Mouse (Mus musculus) gastrocnemius, postnatal 14 days (tissue): ENCODE measurements around the gene Tmem184b. TPM values are rescaled to one million over a fixed set of nuclear protein-coding genes. Genes with fewer than 3 reads are reported as not detected.

Source experiments
- DNase-seq: peaks from one replicate; pipeline ENCODE4 v3.0.0; 2021; ENCODE audit warnings: mixed read lengths
- intact Hi-C: fragments of 180-260 bp; cut with DNase I; formaldehyde crosslinking; loops from one replicate; pipeline ENCODE4 v1.15.1; 2025; ENCODE audit warnings: low total_unique reads
- total RNA-seq, 2 experiments: library from RNA; stranded (reverse); gene quantifications; 2 replicates each; pipeline ENCODE4 v1.2.3; 2021

Tmem184b gene
- total RNA-seq, 2 experiments from 2014 or later = 31.5 to 32.6 TPM

GRCm38 (mm10) chr15:79353690-79354305, 49.6 kb downstream of the Tmem184b start:
- DNase-seq = no peak
- intact Hi-C loops = no loop called here

DNA sequence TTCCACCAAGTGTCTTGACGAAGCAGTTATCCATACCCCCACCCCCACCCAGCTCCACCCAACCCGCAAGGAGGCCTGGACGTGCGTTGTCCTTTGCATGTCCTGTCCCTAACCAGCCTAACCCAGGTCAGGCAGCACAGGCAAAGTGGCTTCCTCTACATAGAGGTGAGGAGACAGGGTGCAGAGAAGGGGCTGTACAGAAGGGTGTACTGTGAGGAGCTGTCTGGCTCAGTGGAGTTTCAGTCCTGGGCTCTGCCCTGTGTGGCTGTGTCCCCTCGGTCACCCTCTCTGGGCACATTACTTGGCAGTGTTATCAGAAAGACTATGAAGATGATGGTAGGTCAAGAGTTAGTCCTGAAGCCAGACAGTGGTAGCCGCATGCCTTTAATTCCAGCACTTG, 50.9 kb downstream of the Tmem184b start:
- intact Hi-C loops = no loop called here
- DNase-seq = no peak

GRCm38 (mm10) chr15:79351331-79351767, 52.0 kb downstream of the Tmem184b start:
- intact Hi-C loops = no loop called here
- DNase-seq = peak; percentile 80

DNA sequence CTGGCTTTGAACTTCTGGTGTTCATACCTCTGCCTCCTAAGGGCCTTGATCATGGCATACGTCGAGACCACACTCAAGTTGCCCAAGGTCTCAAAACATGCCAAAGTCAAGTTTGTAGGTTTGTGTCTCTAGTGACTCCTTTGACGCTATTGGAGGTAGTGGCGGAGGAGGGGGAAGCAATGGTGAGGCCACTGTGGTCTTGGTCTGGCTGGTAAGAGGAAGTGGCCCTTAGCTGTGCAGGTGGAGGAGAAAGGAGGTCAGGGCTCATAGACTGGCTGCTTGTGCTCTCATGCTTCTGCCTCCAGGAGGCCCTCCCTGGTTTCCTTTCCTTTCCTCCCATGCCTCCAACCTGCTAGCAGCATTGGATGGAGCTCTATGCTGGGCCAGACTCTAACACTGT, 52.5 kb downstream of the Tmem184b start:
- intact Hi-C loops = no loop called here
- no peak for DNase-seq

DNA sequence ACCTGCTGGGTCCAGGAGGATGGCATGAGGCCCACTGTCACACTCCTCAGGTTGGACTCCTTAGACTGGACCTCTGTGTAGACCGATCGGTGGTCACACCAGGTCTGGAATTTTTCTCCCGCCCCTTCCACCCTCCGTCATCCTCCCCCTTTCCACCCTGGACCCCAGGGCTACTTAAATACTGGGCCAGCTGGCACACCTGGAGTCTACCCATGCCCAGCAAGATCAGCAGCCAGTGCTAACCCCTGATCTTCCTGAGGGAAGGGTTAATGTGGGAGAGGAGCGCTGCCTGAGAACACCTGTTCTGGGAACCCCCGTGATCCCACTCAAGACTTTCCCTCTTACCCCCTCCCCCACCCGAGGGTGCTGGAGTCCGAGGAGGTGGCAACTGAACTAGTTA, 54.7 kb downstream of the Tmem184b start:
- intact Hi-C loops = loop anchor here (10.0 kb wide), 1 partner anchor 74 kb away; no protein-coding TSS in a partner anchor

DNA sequence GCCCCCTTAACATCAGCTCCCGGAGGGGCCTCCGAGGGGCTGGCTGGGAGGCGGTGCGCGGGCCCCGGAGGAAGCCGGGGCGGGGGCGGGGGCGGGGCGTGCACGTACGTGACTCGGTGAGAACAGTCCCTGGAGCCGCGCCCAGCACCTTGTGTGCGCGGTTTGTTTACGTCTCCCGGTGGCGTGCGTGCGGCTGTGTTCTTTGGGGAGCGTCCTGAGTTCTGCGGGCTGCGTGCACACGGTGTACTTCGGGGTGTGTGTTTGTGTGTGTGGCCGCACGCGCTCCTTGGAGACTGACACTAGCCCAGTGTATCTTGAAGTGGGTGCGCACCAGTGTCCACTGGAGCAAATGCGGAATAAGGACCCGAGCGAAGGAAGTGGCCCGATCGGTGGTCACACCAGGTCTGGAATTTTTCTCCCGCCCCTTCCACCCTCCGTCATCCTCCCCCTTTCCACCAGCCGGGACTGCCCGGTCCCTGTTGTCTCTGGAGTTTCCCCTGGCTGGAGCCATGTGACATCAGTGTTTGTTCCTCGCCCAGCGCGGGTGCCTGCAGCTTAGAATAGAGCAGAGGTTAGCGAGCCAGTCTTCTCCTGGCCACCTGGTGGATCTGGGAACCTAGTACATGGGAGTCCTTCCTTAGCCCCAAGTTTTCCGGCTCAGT, 55.4 kb downstream of the Tmem184b start:
- peak; percentile 65 for DNase-seq
- intact Hi-C loops = loop anchor here (10.0 kb wide), 1 partner anchor 73 kb away; no protein-coding TSS in a partner anchor

More for the DNA sequence above, 54.7 kb downstream of the Tmem184b start:
- no peak for DNase-seq

- intact Hi-C loops = loop anchor here (10.0 kb wide), 1 partner anchor 73 kb away; no protein-coding TSS in a partner anchor
- peak; percentile 89 for DNase-seq
These were observed 56.1 kb downstream of the Tmem184b start for GRCm38 (mm10) chr15:79347165-79347844.

DNA sequence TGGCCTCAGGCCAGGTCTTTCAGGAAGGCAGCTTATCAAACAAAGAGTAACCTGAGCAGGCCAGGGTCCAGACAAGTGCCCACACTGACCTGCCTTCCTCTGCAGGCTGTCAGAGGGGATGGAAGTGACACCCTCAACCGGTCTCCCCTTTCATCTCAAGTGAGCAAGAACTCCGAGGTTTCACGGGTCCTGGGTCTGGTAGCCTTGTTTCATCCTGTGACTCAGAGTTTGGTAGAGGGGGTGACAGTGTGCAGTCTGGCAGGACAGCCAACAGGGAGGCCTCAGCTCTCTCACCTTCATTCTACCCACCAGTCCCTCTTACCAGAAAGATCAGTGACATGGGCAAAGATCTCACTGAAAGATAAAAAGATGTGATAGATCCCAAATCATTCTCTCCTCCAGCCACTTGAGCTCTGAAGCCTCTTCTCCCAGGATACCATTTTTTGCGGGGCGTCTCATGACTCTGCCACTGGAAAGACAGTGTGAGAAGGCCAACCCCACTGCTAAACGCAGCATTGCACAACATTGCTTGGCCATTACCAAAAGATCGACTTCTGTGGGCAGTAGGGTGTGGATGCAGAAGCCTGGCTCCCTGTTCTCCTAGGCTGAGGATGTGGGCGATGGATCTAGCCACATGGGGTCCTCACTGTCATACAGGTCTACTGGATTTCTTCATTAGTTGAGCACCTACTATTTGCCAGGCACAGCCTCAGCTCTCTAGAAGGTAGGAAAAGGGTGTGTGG, 57.1 kb downstream of the Tmem184b start, which contains the start of gene Maff:
TSS of gene Maff (plus strand) at position 571 of the 743 bp plus-strand sequence.
- no peak for DNase-seq
- intact Hi-C loops = loop anchor here (10.0 kb wide), 1 partner anchor 71 kb away; no protein-coding TSS in a partner anchor

GRCm38 (mm10) chr15:79344627-79345026, 58.7 kb downstream of the Tmem184b start:
- intact Hi-C loops = loop anchor here (10.0 kb wide), 1 partner anchor 70 kb away; no protein-coding TSS in a partner anchor
- no peak for DNase-seq

DNA sequence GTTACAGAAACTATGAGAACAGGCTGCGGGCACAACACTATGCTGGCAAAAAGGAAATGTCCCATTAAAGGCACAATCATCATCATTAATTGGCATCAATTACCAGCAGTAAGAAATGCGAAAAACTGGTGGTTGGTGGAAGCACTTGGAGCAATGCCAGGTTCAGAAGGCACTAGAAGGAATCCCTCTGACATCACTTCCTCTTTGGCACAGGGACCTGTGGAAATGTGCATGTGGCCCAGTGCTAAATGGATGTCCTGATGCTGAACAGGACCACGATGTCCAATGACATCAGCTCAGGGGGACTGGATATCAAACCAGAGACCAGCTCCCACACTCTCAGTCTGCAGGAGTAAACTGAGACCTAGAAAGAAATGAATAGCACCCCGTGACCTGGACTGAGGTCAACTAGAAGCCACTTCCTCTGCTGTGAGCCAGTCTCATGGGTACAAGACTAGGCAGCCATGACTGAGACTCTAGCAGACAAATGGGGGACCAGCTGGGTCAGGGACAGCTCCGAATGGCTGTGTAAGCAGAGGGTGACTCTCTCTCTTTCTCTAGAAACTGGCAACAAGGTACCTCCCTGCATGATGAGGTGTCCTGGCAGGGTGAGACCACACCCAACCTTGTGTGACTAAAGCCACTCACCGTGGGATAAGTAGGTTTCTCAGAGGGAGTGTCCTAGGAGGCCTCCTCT, 60.6 kb downstream of the Tmem184b start:
- no peak for DNase-seq
- intact Hi-C loops = loop anchor here (10.0 kb wide), 1 partner anchor 68 kb away; no protein-coding TSS in a partner anchor

DNA sequence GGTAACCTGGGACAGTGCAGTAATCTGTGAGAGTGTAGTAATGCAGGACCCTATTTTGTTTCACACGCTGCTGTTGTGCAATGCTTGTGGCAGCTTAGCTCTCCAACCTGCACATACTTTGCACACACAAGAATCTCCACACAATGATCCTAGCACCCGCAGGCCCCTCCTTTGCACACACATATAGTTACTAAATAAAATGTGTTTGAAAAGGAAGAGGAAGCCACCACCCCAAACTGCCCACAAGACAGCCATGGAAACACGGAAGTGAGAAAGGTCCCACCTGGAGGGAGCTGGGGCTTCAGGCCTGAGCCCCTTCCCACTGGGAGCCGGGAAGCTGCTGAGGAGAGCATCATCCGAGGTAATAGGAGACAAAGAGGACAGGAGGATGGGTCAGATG, 64.4 kb downstream of the Tmem184b start:
- DNase-seq = no peak
- intact Hi-C loops = no loop called here

DNA sequence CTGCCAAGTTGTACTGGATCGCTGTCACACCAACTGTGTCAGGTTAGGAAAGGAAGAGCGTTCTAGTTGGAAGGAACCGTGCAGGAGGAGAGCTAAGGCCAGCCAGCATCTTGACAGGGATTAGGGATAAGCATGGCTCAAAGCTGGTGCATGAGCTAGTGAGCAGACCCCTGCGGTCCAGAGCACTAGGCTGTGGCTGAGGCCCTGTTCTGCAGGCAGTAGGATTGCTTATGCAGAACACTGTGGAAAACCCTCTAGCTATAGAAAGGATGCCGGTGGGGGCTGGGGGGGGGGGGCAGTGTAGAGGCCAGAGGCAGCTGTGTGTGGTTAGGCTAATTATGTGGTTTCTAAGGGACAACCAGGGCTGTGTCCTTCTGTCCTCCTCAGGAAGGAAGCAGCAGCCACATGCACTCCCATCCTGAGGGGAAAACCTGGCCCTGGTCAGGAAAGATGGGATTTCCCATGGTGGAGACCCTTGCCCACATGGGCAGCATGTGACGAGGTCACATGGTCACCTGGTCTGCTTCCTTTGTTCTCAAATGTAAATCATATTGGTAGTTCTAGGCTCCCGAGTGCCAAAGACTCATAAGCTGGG, 68.2 kb downstream of the Tmem184b start:
- intact Hi-C loops = no loop called here
- DNase-seq = no peak

DNA sequence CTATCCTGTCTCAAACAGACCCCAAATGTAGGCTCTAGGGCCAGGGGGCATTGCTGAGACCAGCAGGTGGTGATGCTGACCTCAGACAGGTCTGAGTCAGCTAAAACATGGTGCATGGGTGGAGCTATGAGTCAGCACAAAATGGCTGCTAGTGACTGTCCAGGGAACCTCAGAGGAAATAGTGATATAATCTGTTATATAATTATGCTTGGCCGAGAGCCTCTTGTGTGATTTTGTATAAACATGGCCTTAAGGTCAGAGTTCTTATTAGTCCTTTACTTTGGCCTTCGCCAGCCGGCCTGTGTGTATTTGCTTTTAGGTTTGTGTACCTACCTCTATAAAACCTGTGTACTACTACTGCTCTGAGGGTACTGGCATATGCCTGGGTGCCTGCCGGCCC, 70.0 kb downstream of the Tmem184b start:
- intact Hi-C loops = no loop called here
- no peak for DNase-seq

DNA sequence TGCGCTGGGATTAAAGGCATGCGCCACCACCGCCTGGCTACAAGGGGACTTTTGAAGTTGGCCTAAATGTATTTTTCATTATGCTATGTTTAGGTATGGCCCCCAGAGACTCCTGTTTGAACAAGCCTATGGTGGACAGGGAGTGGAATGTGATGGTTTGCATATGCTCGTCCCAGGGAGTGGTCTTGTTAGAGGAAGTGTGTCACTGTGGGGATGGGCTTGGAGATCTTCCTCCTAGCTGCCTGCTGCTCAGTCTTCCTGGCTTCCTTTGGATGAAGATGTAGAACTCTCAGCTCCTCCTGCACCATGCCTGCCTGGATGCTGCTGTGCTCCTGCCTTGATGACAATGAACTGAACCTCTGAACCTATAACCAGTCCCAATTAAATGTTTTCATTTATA, 72.8 kb downstream of the Tmem184b start:
- no peak for DNase-seq
- intact Hi-C loops = no loop called here

DNA sequence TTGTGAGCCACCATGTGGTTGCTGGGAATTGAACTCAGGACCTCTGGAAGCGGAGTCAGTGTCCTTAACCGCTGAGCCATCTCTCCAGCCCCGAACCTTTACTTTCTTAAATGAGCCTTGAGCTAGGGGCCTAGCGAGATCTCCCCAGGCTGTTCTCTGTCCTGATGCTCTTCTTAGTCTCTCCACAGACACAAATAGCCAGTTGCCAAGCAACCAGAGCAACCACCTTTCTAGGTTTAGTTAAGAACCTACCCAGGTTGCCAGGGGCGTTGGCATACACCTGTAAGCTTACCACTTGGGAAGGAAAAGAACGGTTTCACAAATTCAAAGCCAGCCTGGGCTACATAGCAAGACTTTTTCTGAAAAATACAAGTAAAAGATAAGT, 73.4 kb downstream of the Tmem184b start:
- intact Hi-C loops = no loop called here

DNA sequence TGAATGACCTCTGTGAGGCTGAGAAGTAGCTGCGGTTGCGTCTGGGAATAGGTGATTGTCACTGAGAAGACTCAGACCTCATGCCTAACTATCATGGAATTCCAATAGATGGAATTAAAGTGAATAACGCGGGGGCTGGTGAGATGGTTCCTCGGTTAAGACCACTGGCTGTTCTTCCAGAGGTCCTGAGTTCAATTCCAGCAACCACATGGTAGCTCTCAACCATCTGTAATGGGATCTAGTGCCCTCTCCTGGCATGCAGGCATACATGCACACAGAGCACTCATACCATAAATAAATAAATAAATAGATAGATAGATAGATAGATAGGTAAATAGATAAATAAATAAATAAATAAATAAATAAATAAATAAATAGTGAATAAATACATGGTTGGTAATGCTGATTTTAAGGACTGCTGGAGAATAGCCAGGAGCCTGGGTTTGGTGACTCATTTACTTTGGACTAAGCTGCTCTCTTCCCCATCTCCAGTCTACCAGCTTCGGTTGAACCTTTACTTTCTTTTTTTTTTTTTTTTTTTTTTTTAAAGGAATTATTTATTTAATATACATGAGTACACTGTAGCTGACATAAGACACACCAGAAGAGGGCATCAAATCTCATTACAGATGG, 73.9 kb downstream of the Tmem184b start:
- DNase-seq = no peak
- intact Hi-C loops = no loop called here

More for the DNA sequence above, 73.4 kb downstream of the Tmem184b start:
- no peak for DNase-seq

GRCm38 (mm10) chr15:79328939-79329275, 74.5 kb downstream of the Tmem184b start:
- intact Hi-C loops = no loop called here
- no peak for DNase-seq
